Mouse (Mus musculus) liver, embryonic 14.5 days (tissue): ENCODE measurements at regions not wholly inside any gene's neighbourhood (a gene's known extent, or its start where the extent isn't known, plus 50 kb on each side); places are given as distances from the start of the nearest gene placed in this dataset.

ENCODE experiments used
- ATAC-seq: fragments of 200-750 bp; cut with Nextera tagmentation; 2 replicates; pipeline ENCODE4 v1.8.0; 2017; ENCODE audit warnings: moderate number of reproducible peaks, mild to moderate bottlenecking, moderate library complexity; ENCODE audit not compliant: insufficient read depth
- DNase-seq, 3 experiments: peaks; one replicate each; pipeline ENCODE4 v3.0.0-alpha.2; 2012 to 2013; ENCODE audit warnings: low read depth in 3 of 3, low spot score in 3 of 3
- H3K27ac ChIP-seq: fragments of 300-500 bp; sonication (generic); 2 replicates; pipeline ENCODE4 v1.5.1; 2014; ENCODE audit warnings: moderate library complexity, mild to moderate bottlenecking, control low read depth, inconsistent platforms
- H3K27me3 ChIP-seq: fragments of 300-500 bp; sonication (generic); 2 replicates; pipeline ENCODE4 v1.6.1; 2014; ENCODE audit warnings: mild to moderate bottlenecking, low read length, moderate library complexity; ENCODE audit not compliant: control insufficient read depth, insufficient read depth
- H3K36me3 ChIP-seq: fragments of 300-500 bp; sonication (generic); replicated peaks from 2 replicates; pipeline ENCODE4 v1.6.1; 2014; ENCODE audit warnings: low read depth; ENCODE audit not compliant: control insufficient read depth, insufficient read depth
- H3K4me1 ChIP-seq, 2 experiments: fragments of 200-500 bp in 1 of 2; fragments of 300-500 bp in 1 of 2; sonication (generic) in 1 of 2; replicated peaks; 2 replicates each; pipeline ENCODE4 v1.6.1; 2012 to 2014; ENCODE audit warnings: antibody characterized with exemption in 1 of 2, inconsistent platforms in 1 of 2, low read length in 1 of 2; ENCODE audit not compliant: control insufficient read depth in 2 of 2, insufficient read depth in 2 of 2
- H3K4me2 ChIP-seq: fragments of 300-500 bp; sonication (generic); 2 replicates; pipeline ENCODE4 v1.6.1; 2014; ENCODE audit warnings: low read depth, mild to moderate bottlenecking, control low read depth, moderate library complexity
- H3K4me3 ChIP-seq, 2 experiments: fragments of 200-500 bp in 1 of 2; fragments of 300-500 bp in 1 of 2; sonication (generic) in 1 of 2; 2 replicates each; pipeline ENCODE4 v1.5.1; 2012 to 2014; ENCODE audit warnings: low read depth in 2 of 2, low read length in 2 of 2, mild to moderate bottlenecking in 2 of 2, control low read depth in 1 of 2, inconsistent platforms in 1 of 2, moderate library complexity in 1 of 2; ENCODE audit not compliant: insufficient read depth in 1 of 2
- H3K9ac ChIP-seq: fragments of 300-500 bp; sonication (generic); replicated peaks from 2 replicates; pipeline ENCODE4 v1.6.1; 2014; ENCODE audit warnings: mild to moderate bottlenecking, control low read depth, moderate library complexity
- H3K9me3 ChIP-seq: fragments of 300-500 bp; sonication (generic); 2 replicates; pipeline ENCODE4 v1.6.1; 2016; ENCODE audit warnings: low read length, mixed read lengths; ENCODE audit not compliant: control insufficient read depth
- CTCF ChIP-seq: IDR thresholded peaks from 2 replicates; pipeline ENCODE4 v1.5.1; 2016; ENCODE audit warnings: antibody characterized with exemption, low read depth, control low read depth
- EP300 ChIP-seq: IDR thresholded peaks from 2 replicates; pipeline ENCODE4 v1.6.1; 2016; ENCODE audit warnings: antibody characterized with exemption, low read depth
- WGBS: fragments of 180-500 bp; shearing (Covaris S2); extraction: QIAGEN DNeasy Blood & Tissue Kit; methylation state at CpG from one replicate; pipeline ENCODE4 v1.1.7; 2014; ENCODE audit not compliant: insufficient replicate concordance; 5-methylcytosine and 5-hydroxymethylcytosine counted together

GRCm38 (mm10) chr2:73973774-73974173 is 62.6 kb upstream of the Atp5g3 start:
- WGBS = 46% methylated on average over 3 of the region's 3 CpGs
- no peak overlapping the region for H3K27ac ChIP-seq
- H3K4me2 ChIP-seq = no peak overlapping the region
- no peak for ATAC-seq
- no peak overlapping the region for H3K4me3 ChIP-seq
- no peak for DNase-seq
- no peaks in the 10 kb centered on the region for H3K4me1 ChIP-seq
- no peak overlapping the region for H3K9ac ChIP-seq
- H3K36me3 ChIP-seq = no peaks in the 10 kb centered on the region
- no peaks in the 10 kb centered on the region for H3K9me3 ChIP-seq
- TF ChIP-seq CTCF = no peak
- TF ChIP-seq EP300 = no peak
- H3K27me3 ChIP-seq = no peaks in the 10 kb centered on the region

- Histone ChIP-seq H3K9me3 (no peaks in the 10 kb centered on the region), H3K4me3 (no peak overlapping the region), H3K36me3 (no peaks in the 10 kb centered on the region), H3K9ac (no peak overlapping the region), H3K4me1 (no peaks in the 10 kb centered on the region), H3K27me3 (no peaks in the 10 kb centered on the region), H3K27ac (no peak overlapping the region), H3K4me2 (no peak overlapping the region)
- no peak for DNase-seq
- 46% methylated on average over 7 of the region's 7 CpGs for WGBS
- no peak for TF ChIP-seq EP300
- TF ChIP-seq CTCF = no peak
- no peak for ATAC-seq
Observed at GRCm38 (mm10) chr2:73967618-73968017, 56.5 kb upstream of the Atp5g3 start.

GRCm38 (mm10) chr2:73965595-73965994 is 54.5 kb upstream of the Atp5g3 start:
- Histone ChIP-seq H3K4me3 (no peak overlapping the region), H3K4me1 (no peaks in the 10 kb centered on the region), H3K27me3 (no peaks in the 10 kb centered on the region), H3K9me3 (no peaks in the 10 kb centered on the region), H3K9ac (no peak overlapping the region), H3K4me2 (no peak overlapping the region), H3K27ac (no peak overlapping the region), H3K36me3 (no peaks in the 10 kb centered on the region)
- DNase-seq (no peak), ATAC-seq (no peak)
- TF ChIP-seq EP300 (no peak), CTCF (peak; percentile 33; the same call in 1 of the 2 replicates)
- 11% methylated on average over 4 of the region's 4 CpGs for WGBS
